Mouse (Mus musculus): ENCODE results near the gene Thrb.

DNA sequence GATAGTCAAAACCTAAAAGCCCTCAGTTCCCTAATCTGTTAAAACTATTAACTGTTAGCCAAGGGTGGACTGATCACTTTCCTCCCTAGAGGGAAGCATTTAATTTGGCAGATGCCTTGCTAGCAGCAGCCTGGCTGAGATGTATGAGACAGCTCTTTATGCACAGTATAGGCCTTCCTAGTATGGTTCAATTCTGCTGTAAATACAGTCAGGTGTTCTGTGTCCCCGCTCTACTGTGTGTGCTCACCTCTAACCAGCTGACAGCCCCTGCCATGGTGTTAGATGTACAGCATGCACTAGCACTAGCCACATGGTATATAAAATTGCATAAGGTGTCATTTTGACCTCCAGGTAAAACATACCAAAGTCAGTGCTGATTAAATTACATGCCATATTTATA, 176.7 kb downstream of the Thrb start:
- TF ChIP-seq POLR2A (IDR thresholded peaks at IDR 0.05; ENCODE audit: low read depth, low read length) (no peak), CTCF (conservative IDR thresholded peaks at IDR 0.05; ENCODE audit: insufficient read depth, insufficient read length, low read depth, low read length) (no peak)
